Mouse (Mus musculus) CH12.LX (cell line): Measurements from ENCODE around the gene Cd164l2. TPM values are rescaled to one million over a fixed set of nuclear protein-coding genes. Genes with fewer than 3 reads are reported as not detected.

ENCODE experiments used
- DNase-seq: peaks from one replicate; pipeline ENCODE4 v3.0.0-alpha.2; 2013; ENCODE audit errors: extremely low read depth
- H3K27ac ChIP-seq: 2 replicates; pipeline ENCODE4 v1.5.1; 2012; ENCODE audit warnings: low read depth, mild to moderate bottlenecking, control low read depth, moderate library complexity; ENCODE audit not compliant: insufficient read depth
- H3K27me3 ChIP-seq: replicated peaks from 2 replicates; pipeline ENCODE3; 2012; ENCODE audit warnings: inconsistent platforms
- H3K36me3 ChIP-seq, 2 experiments: replicated peaks in 1 of 2; 2 replicates each; pipeline versions ENCODE3 to v1.6.1; 2012; ENCODE audit warnings: inconsistent platforms in 1 of 2, low read length in 1 of 2, mild to moderate bottlenecking in 1 of 2, mixed read lengths in 1 of 2, moderate library complexity in 1 of 2; ENCODE audit not compliant: control insufficient read depth in 1 of 2, insufficient read depth in 1 of 2
- H3K4me1 ChIP-seq, 2 experiments: 2 replicates each; pipeline ENCODE4 v1.6.1; 2012; ENCODE audit warnings: inconsistent platforms in 1 of 2, moderate library complexity in 1 of 2; ENCODE audit not compliant: insufficient read depth in 2 of 2, control insufficient read depth in 1 of 2
- H3K4me2 ChIP-seq: 2 replicates; pipeline ENCODE4 v1.6.1; 2012; ENCODE audit warnings: low read depth, mild to moderate bottlenecking, control low read depth; ENCODE audit not compliant: poor library complexity, insufficient read depth, severe bottlenecking
- H3K4me3 ChIP-seq, 3 experiments: fragments of 150-350 bp in 1 of 3; sonication (generic) in 1 of 3; replicated peaks in 1 of 3; 2 replicates each; pipeline versions ENCODE3 to v1.5.1; 2011 to 2012; ENCODE audit warnings: low read depth in 2 of 3, low read length in 2 of 3, mild to moderate bottlenecking in 2 of 3, moderate library complexity in 2 of 3, control low read depth in 1 of 3, improper control_type of control experiment in 1 of 3, inconsistent platforms in 1 of 3, mixed read lengths in 1 of 3; ENCODE audit not compliant: poor library complexity in 1 of 3
- H3K79me2 ChIP-seq: replicated peaks from 2 replicates; pipeline ENCODE4 v1.6.1; 2012; ENCODE audit warnings: mild to moderate bottlenecking, moderate library complexity; ENCODE audit not compliant: control insufficient read depth, poor library complexity, insufficient read depth, severe bottlenecking; ENCODE audit errors: extremely low read depth
- H3K9ac ChIP-seq: 2 replicates; pipeline ENCODE4 v1.6.1; 2012; ENCODE audit warnings: low read depth, mild to moderate bottlenecking, control low read depth, moderate library complexity; ENCODE audit not compliant: insufficient read depth
- H3K9me3 ChIP-seq: replicated peaks from 2 replicates; pipeline ENCODE3; 2012; ENCODE audit warnings: low read length, inconsistent platforms, mixed read lengths
- BHLHE40 ChIP-seq: IDR thresholded peaks from 2 replicates; pipeline ENCODE4 v1.6.1; 2011; ENCODE audit warnings: mild to moderate bottlenecking, low read depth, low read length, improper control_type of control experiment
- CHD1 ChIP-seq: IDR thresholded peaks from 2 replicates; pipeline ENCODE4 v1.6.1; 2012; ENCODE audit warnings: low read depth, low read length, improper control_type of control experiment, inconsistent platforms
- CHD2 ChIP-seq: IDR thresholded peaks from 2 replicates; pipeline ENCODE4 v1.6.1; 2011; ENCODE audit warnings: low read length, improper control_type of control experiment
- CTCF ChIP-seq, 2 experiments: IDR thresholded peaks in 1 of 2; conservative IDR thresholded peaks in 1 of 2; 2 replicates each; pipeline ENCODE4 v1.5.1; 2011 to 2012; ENCODE audit warnings: low read depth in 2 of 2, low read length in 2 of 2, improper control_type of control experiment in 1 of 2, inconsistent platforms in 1 of 2, mild to moderate bottlenecking in 1 of 2, moderate library complexity in 1 of 2
- ELF1 ChIP-seq: IDR thresholded peaks from 2 replicates; pipeline ENCODE4 v1.6.1; 2014; ENCODE audit warnings: low read depth, mild to moderate bottlenecking, inconsistent platforms, low read length, improper control_type of control experiment
- EP300 ChIP-seq: IDR thresholded peaks from 2 replicates; pipeline ENCODE4 v1.6.1; 2011; ENCODE audit warnings: low read length, improper control_type of control experiment
- ETS1 ChIP-seq: conservative IDR thresholded peaks from 2 replicates; pipeline ENCODE4 v1.6.1; 2012; ENCODE audit warnings: low read depth, mild to moderate bottlenecking, inconsistent platforms, low read length, improper control_type of control experiment, moderate library complexity
- HCFC1 ChIP-seq: IDR thresholded peaks from 2 replicates; pipeline ENCODE4 v1.6.1; 2012; ENCODE audit warnings: low read depth, mild to moderate bottlenecking, inconsistent platforms, low read length, improper control_type of control experiment
- JUND ChIP-seq: conservative IDR thresholded peaks from 2 replicates; pipeline ENCODE4 v1.6.1; 2011; ENCODE audit warnings: low read depth, low read length, improper control_type of control experiment
- KAT2A ChIP-seq: IDR thresholded peaks from 2 replicates; pipeline ENCODE4 v1.6.1; 2012; ENCODE audit warnings: low read length, improper control_type of control experiment, inconsistent platforms; ENCODE audit not compliant: insufficient replicate concordance
- MAFK ChIP-seq: IDR thresholded peaks from 2 replicates; pipeline ENCODE4 v1.6.1; 2011; ENCODE audit warnings: low read length, improper control_type of control experiment; ENCODE audit not compliant: insufficient replicate concordance
- MAX ChIP-seq: IDR thresholded peaks from 2 replicates; pipeline ENCODE4 v1.6.1; 2011; ENCODE audit warnings: low read length, improper control_type of control experiment
- MXI1 ChIP-seq: IDR thresholded peaks from 2 replicates; pipeline ENCODE4 v1.6.1; 2011; ENCODE audit warnings: mild to moderate bottlenecking, low read depth, low read length, improper control_type of control experiment
- NELFE ChIP-seq: IDR thresholded peaks from 2 replicates; pipeline ENCODE4 v1.6.1; 2011; ENCODE audit warnings: low read depth, low read length, improper control_type of control experiment
- PAX5 ChIP-seq: IDR thresholded peaks from 2 replicates; pipeline ENCODE4 v1.6.1; 2012; ENCODE audit warnings: low read length, inconsistent platforms, mixed read lengths
- POLR2AphosphoS2 ChIP-seq: IDR thresholded peaks from 2 replicates; pipeline ENCODE4 v1.6.1; 2011; ENCODE audit warnings: low read depth, low read length, improper control_type of control experiment
- RAD21 ChIP-seq: IDR thresholded peaks from 2 replicates; pipeline ENCODE4 v1.6.1; 2011; ENCODE audit warnings: low read depth, mild to moderate bottlenecking, low read length, improper control_type of control experiment, moderate library complexity
- SIN3A ChIP-seq: IDR thresholded peaks from 2 replicates; pipeline ENCODE4 v1.6.1; 2012; ENCODE audit warnings: low read length, improper control_type of control experiment, inconsistent platforms
- SMC3 ChIP-seq: IDR thresholded peaks from 2 replicates; pipeline ENCODE4 v1.6.1; 2011; ENCODE audit warnings: low read depth, low read length, improper control_type of control experiment
- TBP ChIP-seq: conservative IDR thresholded peaks from 2 replicates; pipeline ENCODE4 v1.6.1; 2011; ENCODE audit warnings: low read depth, low read length, improper control_type of control experiment
- USF2 ChIP-seq: conservative IDR thresholded peaks from 2 replicates; pipeline ENCODE4 v1.6.1; 2011; ENCODE audit warnings: low read depth, low read length, improper control_type of control experiment
- ZC3H11A ChIP-seq: IDR thresholded peaks from 2 replicates; pipeline ENCODE4 v1.6.1; 2012; ENCODE audit warnings: low read depth, mild to moderate bottlenecking, inconsistent platforms, low read length, improper control_type of control experiment
- ZKSCAN1 ChIP-seq: IDR thresholded peaks from 2 replicates; pipeline ENCODE4 v1.6.1; 2012; ENCODE audit warnings: low read depth, inconsistent platforms, low read length, improper control_type of control experiment, borderline replicate concordance
- ZMIZ1 ChIP-seq: IDR thresholded peaks from 2 replicates; pipeline ENCODE4 v1.6.1; 2012; ENCODE audit warnings: low read depth, mild to moderate bottlenecking, inconsistent platforms, low read length, improper control_type of control experiment
- dilution Hi-C: fragments of 300-500 bp; cut with MboI; formaldehyde crosslinking; loops from 2 replicates; pipeline ENCODE4 v1.14.3; 2020; ENCODE audit warnings: low sequenced_read_pairs; ENCODE audit not compliant: extremely low pct_unique_long_range_greater_than_20kb, extremely low pct_ligation_motif_present
- in situ Hi-C: fragments of 300-500 bp; cut with MboI; formaldehyde crosslinking; loops from 3 replicates; pipeline ENCODE4 v1.14.3; 2019; ENCODE audit warnings: low sequenced_read_pairs, low pct_ligation_motif_present, low pct_unique_long_range_greater_than_20kb, mixed read lengths
- polyA plus RNA-seq: library from polyadenylated mRNA; unstranded; fragments of >175 nt; gene quantifications from 2 replicates; pipeline ENCODE4 v1.2.1, GENCODE M21; 2012; ENCODE audit warnings: low read depth; ENCODE audit not compliant: insufficient read length
- total RNA-seq, 2 experiments: library from RNA; depleted of rRNA; stranded (reverse); fragments of 300-350 nt in 1 of 2; fragments of >200 nt in 1 of 2; gene quantifications; 2 replicates each; pipeline ENCODE4 v1.2.3; 2012 to 2014

The Cd164l2 gene
- total and polyA plus RNA-seq, 3 experiments = not detected

DNA sequence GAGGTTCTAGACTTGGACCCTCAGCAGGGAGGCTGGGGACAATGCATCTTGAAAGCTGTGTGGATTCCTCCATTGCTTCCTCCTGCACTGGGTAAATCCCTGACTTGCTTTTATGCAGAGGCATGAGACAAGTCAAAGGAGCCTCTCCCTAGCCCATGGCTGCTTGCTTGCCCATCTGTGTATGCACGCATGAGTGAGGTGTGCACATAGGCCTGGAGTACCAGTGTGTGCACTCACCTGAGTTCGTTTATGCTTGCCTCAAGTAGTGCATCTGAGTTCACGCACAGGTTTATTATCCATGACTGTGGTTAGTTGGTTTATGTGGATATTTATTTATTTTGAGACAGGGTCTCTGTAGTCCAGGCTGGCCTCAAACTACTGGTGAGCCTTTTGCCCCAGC lies 9.7 kb upstream of the Cd164l2 start:
- H3K9me3 ChIP-seq = no peaks in the 10 kb centered on the region
- dilution Hi-C loops = no loop called here
- in situ Hi-C loops = loop anchor here (10.0 kb wide), 1 partner anchor 187 kb away; the partner anchor contains the start of gene Ahdc1
- H3K4me1 ChIP-seq = peaks cover 0 to 38% of the 10 kb centered on the region in 2 experiments; a peak in 2 of 4 replicates
- H3K79me2 ChIP-seq = no peaks in the 10 kb centered on the region
- no peak overlapping the region for H3K4me3 ChIP-seq
- H3K36me3 ChIP-seq = peaks cover 4 to 29% of the 10 kb centered on the region in 2 experiments
- TF ChIP-seq JUND = no peak
- TF ChIP-seq TBP = no peak
- no peak for TF ChIP-seq MXI1
- no peak for TF ChIP-seq RAD21
- TF ChIP-seq CHD1 = no peak
- no peak for TF ChIP-seq MAX
- no peak for TF ChIP-seq ZC3H11A
- TF ChIP-seq CHD2 = no peak
- TF ChIP-seq SIN3A = no peak
- no peak for TF ChIP-seq KAT2A
- H3K27me3 ChIP-seq = no peaks in the 10 kb centered on the region
- H3K9ac ChIP-seq = no peak overlapping the region
- no peak overlapping the region for H3K4me2 ChIP-seq
- DNase-seq = no peak
- no peak overlapping the region for H3K27ac ChIP-seq

DNA sequence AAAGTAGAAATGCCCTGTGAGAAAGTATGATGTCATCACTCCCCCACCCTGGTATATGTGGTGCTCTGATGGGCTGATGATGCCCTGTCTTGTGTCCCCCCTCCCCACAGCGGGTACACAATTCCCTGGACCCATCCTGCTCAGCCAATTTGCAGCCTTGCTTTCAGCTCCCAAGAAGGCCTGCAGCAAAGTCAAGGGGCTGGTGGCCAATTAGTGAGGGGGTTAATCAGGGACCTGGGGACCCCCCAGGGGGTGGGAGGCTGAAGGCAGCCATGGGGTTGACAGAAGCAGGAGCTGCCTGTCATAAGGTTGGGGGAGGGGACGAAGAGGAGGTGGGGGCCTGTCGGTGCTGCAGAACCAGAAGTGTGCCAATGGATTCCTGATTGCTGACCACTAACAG lies 8.3 kb upstream of the Cd164l2 start:
- dilution Hi-C loops = no loop called here
- H3K79me2 ChIP-seq = no peaks in the 10 kb centered on the region
- peaks cover 6% of the 10 kb centered on the region for H3K27me3 ChIP-seq
- in situ Hi-C loops = loop anchor here (10.0 kb wide), 1 partner anchor 189 kb away; the partner anchor contains the start of gene Ahdc1
- no peak for TF ChIP-seq HCFC1
- no peak for TF ChIP-seq POLR2AphosphoS2
- TF ChIP-seq CTCF (conservative IDR thresholded peaks at IDR 0.05 in 1 of 2, IDR thresholded peaks at IDR 0.05 in 1 of 2; ENCODE audit: low read depth in 2 of 2, low read length in 2 of 2) = no peak
- no peak for TF ChIP-seq NELFE
- no peak for TF ChIP-seq SMC3
- TF ChIP-seq ELF1 = no peak
- TF ChIP-seq BHLHE40 = no peak
- TF ChIP-seq ETS1 = no peak
- TF ChIP-seq TBP = no peak
- TF ChIP-seq ZMIZ1 = no peak
- TF ChIP-seq ZKSCAN1 = no peak
- TF ChIP-seq PAX5 = no peak
- TF ChIP-seq USF2 = no peak
- TF ChIP-seq MAFK = no peak
- no peak for TF ChIP-seq SIN3A
- TF ChIP-seq EP300 = no peak
- peaks cover 0 to 28% of the 10 kb centered on the region in 2 experiments; a peak in 2 of 4 replicates for H3K4me1 ChIP-seq
- no peak for DNase-seq
- no peaks in the 10 kb centered on the region for H3K9me3 ChIP-seq
- no peak overlapping the region for H3K9ac ChIP-seq
- no peak overlapping the region for H3K27ac ChIP-seq
- no peak overlapping the region for H3K4me3 ChIP-seq
- H3K4me2 ChIP-seq = no peak overlapping the region
- H3K36me3 ChIP-seq = peaks cover 0 to 19% of the 10 kb centered on the region in 2 experiments
